Mouse (Mus musculus): ENCODE measurements around the gene Dnajb1. TPM values are rescaled to one million over a fixed set of nuclear protein-coding genes. Genes with fewer than 3 reads are reported as not detected.
"Not testable (repeated sequence)": the region's sequence is repeated elsewhere in the genome, so short reads cannot be mapped to it uniquely, and the experiment has no call there.

Dnajb1 gene
- total and polyA plus RNA-seq, 2 experiments from 2014 or later = 42.7 to 65.0 TPM

GRCm38 (mm10) chr8:83594167-83595049 is 13.6 kb upstream of the Dnajb1 start:
- peak overlapping the region; percentile 88 for H3K4me3 ChIP-seq (ENCODE audit: low read length)
- H3K9ac ChIP-seq (replicated peaks; ENCODE audit: low read length) = peak overlapping the region; percentile 96
- H3K27ac ChIP-seq = peak overlapping the region; percentile 95
- TF ChIP-seq CTCF (IDR thresholded peaks at IDR 0.05; ENCODE audit: low read depth) = peak; percentile 29; the same call in 1 of the 2 replicates
- peak overlapping the region; percentile 82 for H3K4me2 ChIP-seq (ENCODE audit: low read depth, low read length)
- H3K4me1 ChIP-seq (ENCODE audit: insufficient read depth, low read length) = peaks cover 13% of the 10 kb centered on the region; the same call in 1 of the 2 replicates
- DNase-seq (ENCODE audit: low spot score) (peak; percentile 100), ATAC-seq (peak; percentile 98)
- under 1% methylated on average over 43 of the region's 43 CpGs for WGBS
- H3K27me3 ChIP-seq (ENCODE audit: insufficient read depth, low read length) = no peaks in the 10 kb centered on the region
- H3K9me3 ChIP-seq (ENCODE audit: low read length) = no peaks in the 10 kb centered on the region
- H3K36me3 ChIP-seq (ENCODE audit: insufficient read depth, low read length) = no peaks in the 10 kb centered on the region

DNA sequence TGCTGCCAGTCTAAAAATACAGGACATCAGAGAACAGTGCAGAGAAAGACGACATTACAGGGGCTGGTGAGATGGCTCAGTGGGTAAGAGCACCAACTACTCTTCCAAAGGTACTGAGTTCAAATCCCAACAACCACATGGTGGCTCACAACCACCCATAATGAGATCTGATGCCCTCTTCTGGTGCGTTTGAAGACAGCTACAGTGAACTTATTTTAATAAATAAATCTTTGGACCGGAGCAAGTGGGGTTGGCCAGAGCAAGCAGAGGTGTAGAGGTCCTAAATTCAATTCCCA is 13.0 kb upstream of the Dnajb1 start:
- ATAC-seq; H3K36me3 ChIP-seq (ENCODE audit: insufficient read depth, low read length); DNase-seq (ENCODE audit: low spot score); H3K9me3 ChIP-seq (ENCODE audit: low read length); H3K27me3 ChIP-seq (ENCODE audit: insufficient read depth, low read length): not testable (repeated sequence)
- peak overlapping the region; percentile 96 for H3K9ac ChIP-seq (replicated peaks; ENCODE audit: low read length)
- H3K27ac ChIP-seq = peak overlapping the region; percentile 95
- H3K4me1 ChIP-seq (ENCODE audit: insufficient read depth, low read length) = peaks cover 12% of the 10 kb centered on the region; the same call in 1 of the 2 replicates
- H3K4me2 ChIP-seq (ENCODE audit: low read depth, low read length) = peak overlapping the region; percentile 57
- TF ChIP-seq CTCF (IDR thresholded peaks at IDR 0.05; ENCODE audit: low read depth) = peak; percentile 38; the same call in 1 of the 2 replicates
- WGBS = 49% methylated on average over 3 of the region's 3 CpGs
- H3K4me3 ChIP-seq (ENCODE audit: low read length) = peak overlapping the region; percentile 88

DNA sequence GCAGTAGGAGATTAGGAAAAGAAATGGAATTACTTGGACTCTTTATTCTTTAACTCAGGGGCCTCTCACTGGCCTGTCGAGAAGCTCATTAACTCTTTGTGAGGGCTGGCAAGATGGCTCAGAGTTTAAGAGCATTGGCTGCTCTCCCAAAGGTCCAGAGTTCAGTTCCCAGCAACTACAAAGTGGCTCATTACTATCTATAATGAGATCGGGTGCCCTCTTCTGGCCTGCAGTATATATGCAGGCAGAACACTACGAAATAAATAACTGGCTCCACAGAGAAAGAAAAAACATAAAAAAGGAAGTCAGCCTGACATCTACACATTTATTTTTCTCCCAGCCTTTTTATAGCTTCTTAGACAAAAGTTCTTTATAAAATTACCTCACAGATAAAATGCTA is 11.6 kb upstream of the Dnajb1 start:
- Histone ChIP-seq H3K4me2 (ENCODE audit: low read depth, low read length) (no peak overlapping the region), H3K9ac (replicated peaks; ENCODE audit: low read length) (no peak overlapping the region), H3K4me3 (ENCODE audit: low read length) (no peak overlapping the region), H3K27me3 (ENCODE audit: insufficient read depth, low read length) (no peaks in the 10 kb centered on the region), H3K4me1 (ENCODE audit: insufficient read depth, low read length) (peaks cover 9% of the 10 kb centered on the region; the same call in 1 of the 2 replicates), H3K9me3 (ENCODE audit: low read length) (no peaks in the 10 kb centered on the region), H3K36me3 (ENCODE audit: insufficient read depth, low read length) (no peaks in the 10 kb centered on the region), H3K27ac (no peak overlapping the region)
- TF ChIP-seq CTCF (IDR thresholded peaks at IDR 0.05; ENCODE audit: low read depth) = peak; percentile 59
- WGBS = 24% methylated on average over 3 of the region's 3 CpGs
- DNase-seq (ENCODE audit: low spot score) (peak; percentile 44), ATAC-seq (no peak)

DNA sequence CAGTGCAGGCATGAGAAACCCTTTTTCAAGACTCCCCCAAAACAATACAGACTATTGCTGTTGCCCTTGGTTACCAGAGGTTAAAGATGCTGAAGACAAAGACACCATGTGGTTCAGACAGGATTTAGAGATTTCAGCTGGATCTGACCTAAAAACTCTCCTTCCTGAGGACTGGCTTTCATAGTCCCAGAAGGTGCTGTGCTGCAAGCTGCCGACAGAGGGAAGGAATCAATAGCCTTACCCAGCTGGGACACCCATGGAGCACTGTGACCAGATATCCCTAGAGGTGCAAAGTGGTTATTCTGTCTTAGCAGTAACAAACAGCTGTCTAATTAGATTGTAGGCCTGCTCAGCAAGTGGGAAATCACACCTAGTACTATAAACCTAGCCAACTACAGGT is 9.8 kb upstream of the Dnajb1 start:
- 5% methylated on average over 1 of the region's 1 CpGs for WGBS

DNA sequence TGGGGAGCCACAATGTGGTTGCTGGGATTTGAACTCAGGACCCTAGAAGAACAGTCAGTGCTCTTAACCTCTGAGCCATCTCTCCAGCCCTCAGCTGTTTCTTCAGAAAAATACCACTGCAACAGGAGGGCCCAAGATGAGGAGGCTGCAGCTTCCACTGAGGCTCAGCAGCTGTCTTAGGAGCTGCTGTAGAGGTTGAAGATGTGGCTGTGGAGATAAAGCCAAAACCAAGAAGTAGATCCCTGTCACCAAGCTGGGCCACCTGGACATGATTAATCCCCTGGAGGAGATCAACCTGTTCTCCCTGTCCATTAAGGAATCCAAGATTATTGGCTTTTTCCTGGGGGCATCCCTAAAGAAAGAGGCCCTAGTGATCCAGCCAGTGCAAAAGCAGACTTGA is 8.2 kb upstream of the Dnajb1 start:
- DNase-seq (ENCODE audit: low spot score) = no peak
- H3K9me3 ChIP-seq (ENCODE audit: low read length) = no peaks in the 10 kb centered on the region
- no peak overlapping the region for H3K4me3 ChIP-seq (ENCODE audit: low read length)
- TF ChIP-seq CTCF (IDR thresholded peaks at IDR 0.05; ENCODE audit: low read depth) = no peak
- no peak overlapping the region for H3K27ac ChIP-seq
- no peak overlapping the region for H3K9ac ChIP-seq (replicated peaks; ENCODE audit: low read length)
- no peaks in the 10 kb centered on the region for H3K27me3 ChIP-seq (ENCODE audit: insufficient read depth, low read length)
- ATAC-seq = no peak
- H3K4me1 ChIP-seq (ENCODE audit: insufficient read depth, low read length) = no peaks in the 10 kb centered on the region
- no peaks in the 10 kb centered on the region for H3K36me3 ChIP-seq (ENCODE audit: insufficient read depth, low read length)
- no peak overlapping the region for H3K4me2 ChIP-seq (ENCODE audit: low read depth, low read length)

More for the DNA sequence above, 9.8 kb upstream of the Dnajb1 start:
- peak; percentile 39 for TF ChIP-seq CTCF (IDR thresholded peaks at IDR 0.05; ENCODE audit: low read depth)
- ATAC-seq = no peak
- Histone ChIP-seq H3K9ac (replicated peaks; ENCODE audit: low read length) (no peak overlapping the region), H3K27me3 (ENCODE audit: insufficient read depth, low read length) (no peaks in the 10 kb centered on the region), H3K36me3 (ENCODE audit: insufficient read depth, low read length) (no peaks in the 10 kb centered on the region), H3K4me1 (ENCODE audit: insufficient read depth, low read length) (no peaks in the 10 kb centered on the region), H3K4me2 (ENCODE audit: low read depth, low read length) (no peak overlapping the region), H3K4me3 (ENCODE audit: low read length) (no peak overlapping the region), H3K27ac (no peak overlapping the region), H3K9me3 (ENCODE audit: low read length) (no peaks in the 10 kb centered on the region)
- DNase-seq (ENCODE audit: low spot score) = no peak

GRCm38 (mm10) chr8:83602650-83603029 is 5.4 kb upstream of the Dnajb1 start:
- 82% methylated on average over 2 of the region's 2 CpGs for WGBS
- TF ChIP-seq CTCF (IDR thresholded peaks at IDR 0.05; ENCODE audit: low read depth) = no peak
- ATAC-seq (no peak), DNase-seq (ENCODE audit: low spot score) (no peak)
- Histone ChIP-seq H3K27me3 (ENCODE audit: insufficient read depth, low read length) (no peaks in the 10 kb centered on the region), H3K4me2 (ENCODE audit: low read depth, low read length) (no peak overlapping the region), H3K9me3 (ENCODE audit: low read length) (no peaks in the 10 kb centered on the region), H3K9ac (replicated peaks; ENCODE audit: low read length) (no peak overlapping the region), H3K27ac (no peak overlapping the region), H3K4me3 (ENCODE audit: low read length) (no peak overlapping the region), H3K36me3 (ENCODE audit: insufficient read depth, low read length) (no peaks in the 10 kb centered on the region), H3K4me1 (ENCODE audit: insufficient read depth, low read length) (peaks cover 6% of the 10 kb centered on the region; the same call in 1 of the 2 replicates)

DNA sequence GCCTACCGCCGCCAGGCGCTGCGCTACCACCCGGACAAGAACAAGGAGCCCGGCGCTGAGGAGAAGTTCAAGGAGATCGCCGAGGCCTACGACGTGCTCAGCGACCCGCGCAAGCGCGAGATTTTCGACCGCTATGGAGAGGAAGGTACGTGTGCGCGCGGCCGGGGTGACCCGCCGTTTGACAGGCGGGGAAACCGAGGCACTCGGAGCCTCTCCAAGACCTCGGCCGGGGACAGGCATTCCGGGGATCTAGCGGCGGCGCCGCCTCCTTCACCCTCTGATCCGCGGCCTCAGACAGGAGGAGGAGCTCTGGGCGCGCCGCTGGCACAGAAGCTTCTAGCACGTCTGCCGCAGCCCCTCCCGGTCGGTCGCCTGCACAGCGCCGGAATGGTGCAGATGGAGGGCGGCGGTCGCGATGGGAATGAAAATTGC is 421 bp downstream of the Dnajb1 start:
- no peaks in the 10 kb centered on the region for H3K27me3 ChIP-seq (ENCODE audit: insufficient read depth, low read length)
- peaks cover 31% of the 10 kb centered on the region for H3K36me3 ChIP-seq (ENCODE audit: insufficient read depth, low read length)
- DNase-seq (ENCODE audit: low spot score) (peak; percentile 84), ATAC-seq (peak; percentile 78)
- WGBS = under 1% methylated on average over 51 of the region's 51 CpGs
- no peaks in the 10 kb centered on the region for H3K9me3 ChIP-seq (ENCODE audit: low read length)
- H3K4me3 ChIP-seq (ENCODE audit: low read length) = peak overlapping the region; percentile 82
- peak; percentile 28; the same call in 1 of the 2 replicates for TF ChIP-seq CTCF (IDR thresholded peaks at IDR 0.05; ENCODE audit: low read depth)
- H3K9ac ChIP-seq (replicated peaks; ENCODE audit: low read length) = peak overlapping the region; percentile 86
- peak overlapping the region; percentile 98 for H3K27ac ChIP-seq
- H3K4me2 ChIP-seq (ENCODE audit: low read depth, low read length) = peak overlapping the region; percentile 80
- peaks cover 16% of the 10 kb centered on the region for H3K4me1 ChIP-seq (ENCODE audit: insufficient read depth, low read length)
